In genomic region chrX:52366826-52367225, GRCm38 (mm10) we compare ENCODE assay signal across 18 mouse cellular contexts.
"Had no signal": no experiment of that assay in that cellular context is flagged by ENCODE, and none has a peak within 500 bp of the region (broad histone marks: within the 10 kb centered on the region; RNA-seq: fewer than 3 reads in every experiment).

No protein-coding gene starts in this region.

- DNase-seq: lung, adult 18-20 months; lung, postnatal 10 days; lung, postnatal 4 days; retina, postnatal 1 day; right cerebral cortex, adult 18-20 months; right cerebral cortex, postnatal 25 days; right cerebral cortex, postnatal 4 days; spleen, adult 18-20 months; thymus, adult 18-20 months; thymus, postnatal 14 days; thymus, postnatal 36 days had no signal

- H3K36me3 ChIP-seq: lung, embryonic 15.5 days; midbrain, embryonic 10.5 days; midbrain, embryonic 13.5 days; neural tube, embryonic 13.5 days; neural tube, embryonic 15.5 days had no signal

- H3K4me1 ChIP-seq: lung, embryonic 15.5 days; midbrain, embryonic 13.5 days had no signal

- ATAC-seq: midbrain, embryonic 13.5 days; midbrain, embryonic 16.5 days had no signal

- H3K27ac ChIP-seq: lung, embryonic 15.5 days; midbrain, embryonic 10.5 days; midbrain, embryonic 13.5 days; neural tube, embryonic 13.5 days; neural tube, embryonic 15.5 days had no signal

- H3K27me3 ChIP-seq: lung, embryonic 15.5 days; neural tube, embryonic 13.5 days; neural tube, embryonic 15.5 days had no signal

- H3K4me3 ChIP-seq: lung, embryonic 15.5 days; midbrain, embryonic 10.5 days; midbrain, embryonic 13.5 days; myocyte; neural tube, embryonic 13.5 days; neural tube, embryonic 15.5 days had no signal

- H3K4me2 ChIP-seq: lung, embryonic 15.5 days; midbrain, embryonic 13.5 days; neural tube, embryonic 13.5 days; neural tube, embryonic 15.5 days had no signal

- H3K9me3 ChIP-seq: lung, embryonic 15.5 days; midbrain, embryonic 10.5 days; midbrain, embryonic 13.5 days; neural tube, embryonic 13.5 days; neural tube, embryonic 15.5 days had no signal

- H3K9ac ChIP-seq: lung, embryonic 15.5 days; midbrain, embryonic 13.5 days; neural tube, embryonic 13.5 days; neural tube, embryonic 15.5 days had no signal
